Mouse (Mus musculus) urinary bladder, adult 2 months (tissue): Measurements from ENCODE around the gene Fndc3b. TPM values are rescaled to one million over a fixed set of nuclear protein-coding genes. Genes with fewer than 3 reads are reported as not detected.
"Not testable (repeated sequence)": the region's sequence is repeated elsewhere in the genome, so short reads cannot be mapped to it uniquely, and the experiment has no call there.

ENCODE experiments used
- DNase-seq: peaks from one replicate; pipeline ENCODE4 v3.0.0; 2022; ENCODE audit warnings: low spot score
- polyA plus RNA-seq: library from polyadenylated mRNA; depleted of rRNA; stranded (reverse); fragments of >200 nt; gene quantifications from 2 replicates; pipeline ENCODE4 v1.2.3, GENCODE M21; 2012

Fndc3b gene
- polyA plus RNA-seq, 1 experiment = 26.0 TPM

- DNase-seq = no peak
Observed at GRCm38 (mm10) chr3:27503279-27504038, 207.6 kb downstream of the Fndc3b start.

DNA sequence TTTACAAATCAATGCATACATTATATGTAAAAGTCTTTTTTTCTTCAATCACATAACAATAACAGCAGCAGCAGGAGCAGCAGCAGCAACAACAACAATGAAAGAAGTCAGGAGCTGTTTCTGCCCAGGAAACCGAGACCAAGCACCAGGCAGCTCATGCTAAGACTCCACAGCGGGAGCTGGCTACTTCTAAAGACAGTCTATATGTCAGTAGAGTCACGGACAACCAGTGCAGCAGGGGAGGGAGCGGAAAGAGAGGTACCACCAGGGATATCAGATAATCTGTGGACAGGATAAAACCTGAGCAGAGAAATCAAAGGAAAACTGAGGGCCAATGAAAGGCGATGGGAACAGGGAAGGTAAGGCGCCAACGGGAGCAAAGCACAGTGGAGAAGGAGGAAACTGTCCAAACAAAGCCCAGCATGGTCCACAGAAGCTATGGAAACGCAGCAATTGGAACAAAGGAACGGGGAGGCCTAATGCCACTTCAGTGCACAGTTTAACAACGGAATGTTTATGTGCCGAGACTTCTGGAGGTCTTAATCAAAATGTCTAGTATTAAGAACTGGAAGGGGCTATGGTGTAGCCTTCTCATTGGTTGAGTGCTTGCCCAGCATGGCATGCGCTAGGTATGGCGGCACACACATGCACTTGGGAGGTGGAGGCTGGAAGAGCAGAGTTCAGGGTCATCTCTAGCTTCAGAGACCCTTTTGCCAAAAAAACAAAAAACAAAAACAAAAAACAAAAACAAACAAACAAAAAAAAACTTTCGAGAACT is 215.6 kb downstream of the Fndc3b start:
- DNase-seq = no peak

- DNase-seq = no peak
Observed at GRCm38 (mm10) chr3:27494698-27495097, 216.4 kb downstream of the Fndc3b start.

- DNase-seq = no peak
Observed at GRCm38 (mm10) chr3:27494066-27494465, 217.0 kb downstream of the Fndc3b start.

- DNase-seq = no peak
Observed at GRCm38 (mm10) chr3:27491821-27492220, 219.3 kb downstream of the Fndc3b start.

DNA sequence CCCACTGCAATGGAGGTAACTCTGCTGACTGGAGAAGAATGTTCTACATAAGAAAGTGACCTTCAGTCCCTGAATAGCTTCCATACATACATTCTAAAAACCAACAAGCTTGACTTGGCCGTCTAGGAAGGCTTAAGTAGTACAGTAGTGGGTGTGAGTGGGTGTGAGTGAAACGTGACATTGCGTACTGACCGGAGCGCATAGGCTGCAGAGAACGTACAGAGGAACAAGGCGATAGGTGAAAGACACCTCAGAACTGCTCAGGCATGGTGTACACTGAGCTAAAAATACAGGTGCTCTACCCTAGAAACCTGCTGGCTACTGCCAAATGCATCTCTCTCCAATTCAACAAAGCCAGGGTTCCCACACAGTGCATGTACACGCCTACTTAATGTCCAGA is 219.7 kb downstream of the Fndc3b start:
- no peak for DNase-seq

GRCm38 (mm10) chr3:27490891-27491290 is 220.2 kb downstream of the Fndc3b start:
- DNase-seq = no peak

- DNase-seq = no peak
Observed at GRCm38 (mm10) chr3:27489550-27489949, 221.6 kb downstream of the Fndc3b start.

- DNase-seq = no peak
Observed at GRCm38 (mm10) chr3:27485141-27485540, 226.0 kb downstream of the Fndc3b start.

DNA sequence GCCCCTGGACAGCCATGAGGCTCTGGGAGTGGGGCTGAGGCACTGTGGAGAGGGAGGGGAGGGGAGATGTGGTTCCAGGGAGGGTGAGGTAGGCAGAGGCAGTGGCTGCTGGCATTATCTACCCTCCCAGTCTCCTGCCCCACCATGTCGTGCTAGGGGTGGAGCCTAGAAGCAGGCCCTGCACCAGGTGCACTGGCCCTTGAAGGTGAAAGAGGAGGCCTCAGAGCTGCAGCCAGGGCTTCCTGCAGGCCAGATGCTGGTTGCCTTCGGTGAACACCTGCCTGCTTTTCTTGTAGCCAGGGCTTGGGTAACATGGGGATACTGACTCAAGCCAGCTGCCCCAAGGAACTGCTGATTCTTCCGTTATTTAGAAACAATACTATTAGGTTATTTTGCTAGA is 226.4 kb downstream of the Fndc3b start:
- DNase-seq = no peak

DNA sequence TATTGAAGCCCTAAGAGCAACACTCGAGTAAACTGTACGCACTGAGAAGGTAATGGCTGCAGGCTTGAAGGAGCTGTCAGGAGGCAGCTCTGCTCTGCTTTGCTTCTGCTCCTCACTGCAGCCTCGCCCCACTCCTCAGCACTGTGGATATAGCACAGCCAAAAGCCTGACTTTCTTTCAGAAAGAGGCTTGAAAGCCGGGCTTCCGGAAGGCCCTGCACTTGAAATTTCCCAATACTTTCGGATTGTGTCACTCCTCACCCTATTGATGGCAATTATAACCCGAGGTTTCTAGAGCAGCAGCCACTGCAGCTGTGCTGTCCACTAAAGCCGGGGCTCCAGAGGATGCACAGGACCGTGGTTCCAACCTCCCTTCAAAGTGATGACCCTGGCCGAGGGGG is 227.3 kb downstream of the Fndc3b start:
- no peak for DNase-seq

DNA sequence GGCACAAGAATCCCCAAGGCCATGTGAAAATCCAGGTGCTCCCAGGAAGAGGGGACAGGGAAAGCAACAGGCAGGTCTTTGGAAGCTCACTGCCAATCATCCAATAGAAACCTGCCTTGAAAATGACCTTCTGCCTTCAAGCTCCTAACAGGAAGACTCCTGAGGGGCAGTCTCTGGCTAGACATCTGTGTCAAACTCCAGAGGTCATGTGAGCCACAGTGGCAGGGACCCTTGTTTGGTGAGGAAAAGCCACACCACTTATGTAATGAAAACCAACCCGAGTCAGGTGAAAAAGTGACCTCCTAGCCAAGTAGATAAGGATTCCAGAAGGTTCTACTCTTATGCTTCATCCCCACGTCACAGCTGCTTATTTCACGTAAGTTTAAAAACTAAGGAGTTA is 227.8 kb downstream of the Fndc3b start:
- DNase-seq = no peak

- DNase-seq = no peak
Observed at GRCm38 (mm10) chr3:27481738-27482137, 229.4 kb downstream of the Fndc3b start.

DNA sequence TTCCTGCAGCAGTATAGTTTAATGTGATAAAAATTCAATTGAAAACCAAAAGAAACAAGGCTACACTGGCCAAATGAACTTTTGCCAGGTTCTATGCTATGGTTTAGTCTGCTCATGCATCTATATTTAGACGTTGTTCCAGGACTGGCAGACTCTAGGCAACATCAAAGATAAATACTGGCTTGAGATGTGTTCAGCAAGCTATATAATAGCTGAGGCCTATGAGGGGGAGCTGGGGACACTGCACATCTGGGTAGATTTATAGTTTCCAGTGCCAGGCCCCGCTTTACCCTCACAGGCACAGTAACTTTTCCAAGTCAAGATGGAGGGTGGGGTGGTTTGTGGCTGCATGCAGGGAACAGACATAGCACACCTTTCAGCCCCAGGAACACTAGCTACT is 231.7 kb downstream of the Fndc3b start:
- DNase-seq = no peak

- DNase-seq = no peak
Observed at GRCm38 (mm10) chr3:27478563-27479156, 232.4 kb downstream of the Fndc3b start.

DNA sequence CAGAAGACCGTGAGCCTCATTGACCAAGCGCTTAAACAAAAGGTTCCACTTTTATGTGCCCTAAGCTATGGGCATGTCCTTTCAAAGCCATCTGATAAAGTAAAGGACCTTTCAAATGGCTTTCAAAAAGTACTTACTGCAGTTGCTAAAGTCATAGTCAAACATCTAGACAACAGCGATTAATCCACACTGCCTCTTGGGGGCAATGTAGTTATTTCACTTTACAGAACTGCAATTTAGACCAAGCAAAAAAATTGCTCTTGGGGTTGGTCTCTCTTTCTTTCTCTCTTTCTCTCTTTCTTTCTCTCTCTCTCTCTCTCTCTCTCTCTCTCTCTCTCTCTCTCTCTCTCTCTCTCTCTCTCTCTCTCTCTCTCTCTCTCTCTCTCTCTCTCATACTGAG is 233.4 kb downstream of the Fndc3b start:
- DNase-seq = not testable (repeated sequence)

GRCm38 (mm10) chr3:27475899-27476298 is 235.2 kb downstream of the Fndc3b start:
- DNase-seq = no peak

GRCm38 (mm10) chr3:27473801-27474599 is 237.1 kb downstream of the Fndc3b start:
- DNase-seq = no peak

DNA sequence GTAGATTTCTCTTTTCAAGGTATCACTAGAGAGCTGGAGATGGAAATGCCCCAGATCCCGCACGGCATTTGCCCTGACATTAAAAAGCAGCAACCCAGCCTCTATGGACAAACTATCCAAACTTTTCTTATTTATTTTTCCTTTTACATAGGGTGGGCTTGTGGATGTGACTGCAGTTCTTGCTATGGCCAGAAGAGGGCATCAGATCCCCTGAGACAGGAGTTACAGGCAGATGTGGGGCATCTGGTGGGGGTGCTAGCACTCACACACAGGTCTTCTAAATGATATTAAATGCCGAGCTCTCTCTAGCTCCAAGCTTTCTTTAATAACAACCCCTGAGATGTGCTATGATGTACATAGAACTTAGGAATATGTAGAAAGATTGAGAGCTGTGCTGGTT is 238.3 kb downstream of the Fndc3b start:
- DNase-seq = no peak

- DNase-seq = no peak
Observed at GRCm38 (mm10) chr3:27470781-27471180, 240.3 kb downstream of the Fndc3b start.

- DNase-seq = no peak
Observed at GRCm38 (mm10) chr3:27469971-27470370, 241.1 kb downstream of the Fndc3b start.

GRCm38 (mm10) chr3:27467505-27468020 is 243.5 kb downstream of the Fndc3b start:
- no peak for DNase-seq
